Mouse (Mus musculus): ENCODE measurements around the gene Nfatc2.

The Nfatc2 gene

DNA sequence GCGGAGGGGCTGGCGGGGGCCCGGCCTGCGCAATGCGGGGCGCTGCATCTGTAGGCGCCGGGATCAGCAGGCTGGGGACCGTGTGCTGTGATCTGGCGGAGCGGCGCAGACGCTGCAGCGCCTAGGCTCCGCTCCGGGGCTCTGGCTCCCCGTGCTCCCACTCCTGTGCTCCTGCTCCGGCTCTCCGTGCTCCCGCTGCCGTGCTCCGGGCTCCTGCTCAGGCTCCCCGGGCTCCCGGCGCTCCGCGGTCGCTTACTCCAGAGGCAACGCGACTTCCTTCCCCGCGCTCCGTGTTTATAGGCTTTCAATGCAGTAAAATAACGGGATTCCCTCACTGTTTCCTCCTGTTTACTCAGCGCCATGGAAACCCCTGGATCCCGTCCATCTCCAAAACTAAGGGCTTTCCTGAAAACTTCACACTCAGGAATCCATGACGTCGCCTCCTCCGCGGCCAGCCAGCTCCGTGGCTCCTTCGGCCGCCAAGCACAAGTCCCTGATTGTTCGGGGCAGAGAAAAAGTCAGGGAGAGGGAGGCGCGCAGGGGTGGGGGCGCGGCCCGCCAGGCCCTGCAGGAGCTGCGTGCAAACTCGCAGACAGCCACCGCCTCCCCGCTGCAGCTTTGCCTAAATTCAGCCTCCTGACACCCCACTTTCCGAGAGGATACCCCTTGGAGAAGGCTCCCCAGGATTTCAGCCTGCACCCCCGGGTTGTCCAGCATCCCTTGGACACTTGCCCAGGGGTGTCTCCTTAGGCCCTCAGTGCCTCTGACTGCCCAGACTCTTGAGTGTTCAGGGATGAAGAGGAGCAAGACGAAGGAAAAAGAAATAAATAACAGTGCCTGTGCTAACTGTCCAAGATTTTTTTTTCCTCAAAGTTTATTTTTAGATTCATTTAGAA lies at the start of gene Nfatc2:
Nfatc2 (minus strand) TSS at position 167 of the 896 bp plus-strand sequence.
- in situ Hi-C loops (cut with MboI, MseI): no loop called here

DNA sequence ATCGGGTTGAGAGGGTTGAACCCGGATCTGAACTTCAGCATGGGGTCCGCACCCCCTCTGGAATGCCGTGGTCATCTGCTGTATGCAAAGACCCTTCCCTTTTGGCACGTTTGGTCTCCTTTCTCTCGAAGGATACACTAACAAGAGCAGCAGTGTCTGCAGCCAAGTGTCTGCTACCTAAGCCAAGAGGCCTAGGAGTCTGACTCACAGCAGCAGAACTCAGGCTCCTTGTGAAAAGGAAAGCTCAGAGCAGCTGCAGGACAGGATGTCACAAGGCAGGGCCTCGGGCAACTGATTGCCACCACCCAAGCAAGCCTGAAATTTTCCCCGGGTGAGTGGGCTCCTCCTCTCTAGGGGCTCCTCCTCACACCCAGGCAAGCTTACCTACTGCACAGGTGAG lies 46.7 kb upstream of the Nfatc2 start:
- in situ Hi-C loops (cut with MboI, MseI): no loop called here

- in situ Hi-C loops (cut with MboI, MseI): no loop called here
These were observed 43.4 kb upstream of the Nfatc2 start for GRCm38 (mm10) chr2:168644855-168645254.

DNA sequence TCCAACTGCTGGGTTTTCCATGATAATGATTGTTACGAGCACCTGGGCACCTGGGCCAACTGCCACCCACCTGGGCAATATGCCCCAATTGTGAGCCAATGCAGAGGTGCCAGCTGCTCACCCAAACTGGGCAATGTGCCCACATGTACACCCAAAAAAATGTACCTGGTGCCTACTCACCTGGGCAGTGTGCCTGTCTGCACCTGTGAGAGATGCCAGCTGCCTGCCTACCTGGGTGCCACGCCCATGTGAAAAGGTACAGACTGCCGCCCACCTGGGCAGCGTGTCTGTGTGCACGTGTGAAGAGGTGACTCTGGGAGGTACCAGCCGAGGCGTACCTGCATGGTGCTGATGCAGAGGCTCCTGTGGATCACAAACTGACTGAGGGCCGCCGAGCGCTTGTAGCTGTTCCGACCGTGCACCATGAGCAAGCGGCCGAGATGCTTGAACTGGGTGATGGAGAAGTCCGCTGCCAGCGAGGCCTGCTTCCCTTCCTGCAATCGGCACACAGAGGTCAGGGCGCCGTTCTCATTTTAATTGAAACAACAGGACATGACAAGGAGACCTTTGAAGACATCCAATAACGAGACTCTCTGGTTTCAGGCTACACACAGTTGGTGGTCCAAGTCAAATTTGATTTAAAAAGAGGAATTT lies 42.2 kb upstream of the Nfatc2 start:
- in situ Hi-C loops (cut with MboI, MseI): no loop called here

GRCm38 (mm10) chr2:168642187-168642586 lies 40.7 kb upstream of the Nfatc2 start:
- in situ Hi-C loops (cut with MboI, MseI): no loop called here

DNA sequence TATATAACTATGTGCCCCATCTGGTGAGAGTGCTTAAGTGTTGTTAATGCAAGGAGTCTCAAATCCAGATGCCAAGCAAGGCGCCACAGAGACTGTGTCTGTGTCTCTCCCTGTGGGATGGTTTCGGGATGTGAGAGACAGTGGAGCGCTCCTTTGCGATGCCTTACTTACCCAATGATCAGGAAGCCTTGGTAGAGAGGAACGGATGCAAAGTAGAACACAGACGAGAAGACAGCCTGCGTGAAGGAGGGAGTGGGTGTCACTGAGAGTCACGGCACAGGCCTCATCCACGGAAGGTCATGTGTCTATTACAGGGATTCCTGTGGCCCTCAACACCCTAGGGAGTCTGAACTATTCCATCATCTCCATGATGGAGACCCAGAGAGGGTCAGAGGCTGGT lies 39.0 kb upstream of the Nfatc2 start:
- in situ Hi-C loops (cut with MboI, MseI): no loop called here

DNA sequence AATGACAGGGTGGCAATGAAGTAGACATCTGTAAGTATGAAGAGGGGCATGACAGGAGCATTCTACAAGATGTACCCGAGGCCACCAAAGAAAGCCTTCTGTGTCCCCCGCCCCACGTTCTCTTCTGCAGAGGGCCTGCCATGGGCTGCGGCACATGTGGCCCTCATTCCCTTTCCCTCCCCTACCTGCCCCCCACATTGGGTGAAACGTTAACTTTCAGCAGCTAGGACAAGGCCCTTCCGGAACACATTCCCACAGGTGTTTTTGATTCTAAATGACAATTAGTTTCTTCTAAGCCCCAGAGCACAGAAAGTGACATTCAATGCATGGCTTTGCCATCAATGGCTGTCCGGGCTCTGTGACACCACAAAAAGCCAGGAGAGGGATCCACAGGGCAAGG lies 33.4 kb upstream of the Nfatc2 start:
- in situ Hi-C loops (cut with MboI, MseI): loop anchor here (5.0 kb wide), 1 partner anchor 383 kb away; no protein-coding TSS in a partner anchor

GRCm38 (mm10) chr2:168633301-168633816 lies 31.9 kb upstream of the Nfatc2 start:
- in situ Hi-C loops (cut with MboI, MseI): no loop called here

DNA sequence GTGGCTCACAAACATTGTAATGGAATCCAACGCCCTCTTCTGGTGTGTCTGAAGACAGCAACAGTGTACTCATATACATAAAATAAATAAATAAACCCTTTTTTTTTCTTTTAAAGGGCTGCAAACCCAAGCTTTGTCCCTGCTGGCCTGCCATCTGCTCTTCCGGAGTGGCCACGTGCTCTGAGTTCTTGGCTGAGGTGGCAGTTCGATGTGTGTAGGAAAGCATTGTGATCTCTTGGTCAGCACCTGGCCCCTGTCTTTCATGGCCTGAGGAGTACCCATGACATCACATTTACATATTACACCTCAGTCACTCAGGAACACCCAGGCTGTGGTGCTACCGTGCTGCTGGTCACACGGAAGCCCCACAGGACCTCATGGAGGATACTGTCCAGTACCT lies 31.1 kb upstream of the Nfatc2 start:
- in situ Hi-C loops (cut with MboI, MseI): no loop called here

DNA sequence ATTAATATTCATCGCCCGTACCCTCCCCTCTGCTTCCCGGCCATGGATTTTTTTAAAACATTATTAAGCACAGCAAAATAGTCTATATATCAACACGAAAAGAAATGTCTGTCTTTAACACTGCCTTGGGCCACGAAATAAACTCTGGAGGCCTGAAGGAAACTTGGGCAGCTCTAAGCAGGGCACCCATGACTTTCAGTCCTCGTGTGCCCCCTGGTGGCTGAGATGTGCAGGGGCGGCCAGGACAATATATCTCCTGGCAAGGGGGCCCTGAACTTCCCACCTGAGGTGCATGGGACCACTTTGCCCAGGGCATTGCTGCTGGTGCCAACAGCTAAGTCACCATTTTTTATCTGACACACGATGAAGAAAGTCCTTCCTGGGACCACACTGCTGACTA lies 27.3 kb upstream of the Nfatc2 start:
- in situ Hi-C loops (cut with MboI, MseI): loop anchor here (5.0 kb wide), 1 partner anchor 161 kb away; no protein-coding TSS in a partner anchor

- in situ Hi-C loops (cut with MboI, MseI): loop anchor here (5.0 kb wide), 1 partner anchor 161 kb away; no protein-coding TSS in a partner anchor
These were observed 26.6 kb upstream of the Nfatc2 start for GRCm38 (mm10) chr2:168627829-168628770.

- in situ Hi-C loops (cut with MboI, MseI): loop anchor here (5.0 kb wide), 1 partner anchor 159 kb away; no protein-coding TSS in a partner anchor
These were observed 24.9 kb upstream of the Nfatc2 start for GRCm38 (mm10) chr2:168626385-168626784.

GRCm38 (mm10) chr2:168625091-168625490 lies 23.6 kb upstream of the Nfatc2 start:
- in situ Hi-C loops (cut with MboI, MseI): loop anchor here (5.0 kb wide), 1 partner anchor 158 kb away; no protein-coding TSS in a partner anchor

- in situ Hi-C loops (cut with MboI, MseI): no loop called here
These were observed 19.8 kb upstream of the Nfatc2 start for GRCm38 (mm10) chr2:168621111-168621802.

GRCm38 (mm10) chr2:168618205-168618717 lies 16.8 kb upstream of the Nfatc2 start:
- in situ Hi-C loops (cut with MboI, MseI): no loop called here

DNA sequence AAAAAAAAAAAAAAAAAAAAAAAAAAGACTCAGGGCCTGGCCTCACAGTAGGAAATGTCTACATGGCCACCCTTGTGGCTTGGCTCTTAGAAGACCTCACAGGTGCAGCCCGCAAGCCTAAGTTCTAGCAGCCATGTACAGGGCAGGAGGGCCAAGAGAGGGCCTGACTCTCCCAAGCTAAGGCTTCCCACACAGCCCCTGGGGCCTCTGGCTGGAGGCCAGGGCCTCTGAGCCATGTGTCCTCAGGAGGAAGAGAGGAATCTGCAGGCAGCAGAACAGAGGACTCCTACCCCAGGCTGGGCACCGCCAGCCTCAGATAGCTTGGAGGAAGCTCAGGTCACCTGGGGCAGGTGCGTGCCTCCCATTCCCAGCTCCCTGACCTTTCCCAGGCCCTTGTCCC lies 13.7 kb upstream of the Nfatc2 start:
- in situ Hi-C loops (cut with MboI, MseI): no loop called here

GRCm38 (mm10) chr2:168614170-168614872 lies 12.9 kb upstream of the Nfatc2 start:
- in situ Hi-C loops (cut with MboI, MseI): no loop called here

GRCm38 (mm10) chr2:168613092-168613880 lies 11.8 kb upstream of the Nfatc2 start:
- in situ Hi-C loops (cut with MboI, MseI): no loop called here

GRCm38 (mm10) chr2:168610941-168611340 lies 9.5 kb upstream of the Nfatc2 start:
- in situ Hi-C loops (cut with MboI, MseI): no loop called here

Measured in regulatory T cell (primary cell).